Mouse (Mus musculus): Measurements from ENCODE around the gene Scml4. TPM values are rescaled to one million over a fixed set of nuclear protein-coding genes. Genes with fewer than 3 reads are reported as not detected.

Gene Scml4
- total RNA-seq, 1 experiment, result 0.22 TPM

DNA sequence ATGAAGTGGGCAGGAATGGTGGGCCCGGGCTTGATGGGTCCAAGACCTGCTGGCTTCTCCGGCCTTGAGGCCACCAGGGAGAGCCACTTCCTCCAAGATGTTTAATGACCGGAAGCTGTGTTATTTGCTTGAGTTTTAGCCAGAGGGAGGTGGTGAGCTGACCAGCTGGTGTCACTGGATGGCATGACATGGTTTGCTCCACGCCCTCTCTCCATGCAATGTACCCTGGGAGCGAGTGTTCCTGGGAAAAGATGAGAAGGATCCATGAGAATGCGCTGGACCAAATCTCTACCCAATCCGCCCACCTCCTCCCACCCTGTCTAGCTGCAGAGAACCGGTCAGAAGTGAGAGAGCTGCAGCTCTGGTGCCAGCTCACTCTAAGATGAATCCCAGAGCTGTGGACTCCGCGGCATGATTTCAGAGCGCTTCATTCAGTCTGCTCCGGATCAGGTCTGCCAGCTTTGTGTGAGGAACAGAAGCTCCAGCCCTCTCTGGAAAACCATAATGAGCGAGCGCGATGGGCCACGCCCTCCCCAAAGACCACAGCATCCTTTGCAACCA, 144.1 kb downstream of the Scml4 start:
- in situ Hi-C loops (cut with MboI; ENCODE audit: low sequenced_read_pairs in 2 of 2, unreplicated experiment in 2 of 2), result no loop called here
- TF ChIP-seq HCFC1 (IDR thresholded peaks at IDR 0.05; ENCODE audit: borderline replicate concordance, insufficient read depth, low read length) (no peak), MAFK (IDR thresholded peaks at IDR 0.05; ENCODE audit: insufficient read depth, low read depth, low read length) (no peak), ZNF384 (IDR thresholded peaks at IDR 0.05; ENCODE audit: low read depth, low read length) (no peak), ZC3H11A (IDR thresholded peaks at IDR 0.05; ENCODE audit: borderline replicate concordance, low read depth, low read length) (no peak), CHD2 (IDR thresholded peaks at IDR 0.05; ENCODE audit: low read depth, low read length) (no peak)
- no peak overlapping the region for H3K27ac ChIP-seq (ENCODE audit: insufficient read depth, low read depth, low read length, poor library complexity, severe bottlenecking)

DNA sequence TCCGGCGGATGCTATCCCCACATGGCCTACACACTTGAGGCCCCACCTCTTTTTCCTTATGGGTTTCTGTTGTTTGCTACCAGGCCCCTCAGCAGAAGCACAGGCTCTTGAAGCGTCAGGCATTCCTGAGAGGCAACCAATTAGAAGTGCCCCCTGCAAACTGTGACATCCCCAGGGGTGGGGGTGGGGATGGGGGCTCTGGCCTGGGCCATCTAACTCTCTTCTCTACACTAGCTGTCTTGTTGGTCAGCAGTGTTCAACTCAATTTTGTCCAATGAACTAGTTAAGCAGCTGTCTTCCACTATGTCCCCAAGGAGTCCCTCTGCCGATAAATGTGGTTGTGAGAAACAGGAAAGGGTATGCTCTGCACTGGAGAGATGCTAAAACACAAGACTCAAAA, 144.9 kb downstream of the Scml4 start:
- in situ Hi-C loops (cut with MboI; ENCODE audit: low sequenced_read_pairs in 2 of 2, unreplicated experiment in 2 of 2), result no loop called here
- Histone ChIP-seq H3K36me3 (ENCODE audit: control insufficient read depth, insufficient read depth, low read length, poor library complexity, severe bottlenecking) (no peaks in the 10 kb centered on the region), H3K4me3 (ENCODE audit: insufficient read depth in 1 of 2, low read depth in 1 of 2, low read length in 2 of 2, poor library complexity in 1 of 2, severe bottlenecking in 1 of 2) (no peak overlapping the region), H3K27ac (ENCODE audit: insufficient read depth, low read depth, low read length, poor library complexity, severe bottlenecking) (no peak overlapping the region), H3K9me3 (ENCODE audit: control insufficient read depth, insufficient read depth, low read depth, low read length) (no peaks in the 10 kb centered on the region), H3K4me1 (ENCODE audit: control insufficient read depth in 2 of 2, insufficient read depth in 2 of 2, low read length in 2 of 2, poor library complexity in 1 of 2) (peaks cover 2 to 15% of the 10 kb centered on the region in 2 experiments; a peak in 2 of 4 replicates), H3K9ac (ENCODE audit: insufficient read depth, low read depth, low read length, poor library complexity, severe bottlenecking) (no peak overlapping the region)
- no peak for TF ChIP-seq MAFK (IDR thresholded peaks at IDR 0.05; ENCODE audit: insufficient read depth, low read depth, low read length)
- TF ChIP-seq CHD2 (IDR thresholded peaks at IDR 0.05; ENCODE audit: low read depth, low read length), result no peak
- TF ChIP-seq ZC3H11A (IDR thresholded peaks at IDR 0.05; ENCODE audit: borderline replicate concordance, low read depth, low read length), result no peak
- TF ChIP-seq ZNF384 (IDR thresholded peaks at IDR 0.05; ENCODE audit: low read depth, low read length), result no peak
- TF ChIP-seq HCFC1 (IDR thresholded peaks at IDR 0.05; ENCODE audit: borderline replicate concordance, insufficient read depth, low read length), result no peak
- no peak for DNase-seq (ENCODE audit: low read depth, low spot score)

More for the DNA sequence above, 144.1 kb downstream of the Scml4 start:
- H3K9ac ChIP-seq (ENCODE audit: insufficient read depth, low read depth, low read length, poor library complexity, severe bottlenecking), result no peak overlapping the region
- no peak overlapping the region for H3K4me3 ChIP-seq (ENCODE audit: insufficient read depth in 1 of 2, low read depth in 1 of 2, low read length in 2 of 2, poor library complexity in 1 of 2, severe bottlenecking in 1 of 2)
- no peaks in the 10 kb centered on the region for H3K36me3 ChIP-seq (ENCODE audit: control insufficient read depth, insufficient read depth, low read length, poor library complexity, severe bottlenecking)
- no peak for DNase-seq (ENCODE audit: low read depth, low spot score)
- no peaks in the 10 kb centered on the region for H3K9me3 ChIP-seq (ENCODE audit: control insufficient read depth, insufficient read depth, low read depth, low read length)
- peaks cover 2 to 15% of the 10 kb centered on the region in 2 experiments; a peak in 2 of 4 replicates for H3K4me1 ChIP-seq (ENCODE audit: control insufficient read depth in 2 of 2, insufficient read depth in 2 of 2, low read length in 2 of 2, poor library complexity in 1 of 2)

DNA sequence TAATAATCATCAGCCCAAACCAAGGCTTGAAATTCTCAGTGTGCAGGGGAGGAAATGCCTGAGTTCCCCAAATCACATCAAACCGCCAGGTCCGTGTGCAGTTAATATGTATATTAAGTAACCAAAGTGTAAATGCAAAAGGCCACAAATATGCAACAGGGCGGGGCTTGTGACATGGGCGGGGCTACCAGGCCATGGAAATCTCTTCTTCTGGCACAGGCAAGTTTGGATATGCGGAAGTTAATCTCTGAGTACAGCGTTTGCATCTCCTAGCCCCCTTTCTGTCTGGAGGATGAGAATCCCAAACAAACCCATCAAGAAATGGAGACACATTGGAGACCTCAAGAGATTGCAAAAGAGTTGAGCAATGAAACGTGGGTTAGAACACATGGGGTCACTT, 145.5 kb downstream of the Scml4 start:
- in situ Hi-C loops (cut with MboI; ENCODE audit: low sequenced_read_pairs in 2 of 2, unreplicated experiment in 2 of 2), result no loop called here
- Histone ChIP-seq H3K4me1 (ENCODE audit: control insufficient read depth in 2 of 2, insufficient read depth in 2 of 2, low read length in 2 of 2, poor library complexity in 1 of 2) (peaks cover 2 to 15% of the 10 kb centered on the region in 2 experiments; a peak in 2 of 4 replicates), H3K36me3 (ENCODE audit: control insufficient read depth, insufficient read depth, low read length, poor library complexity, severe bottlenecking) (no peaks in the 10 kb centered on the region), H3K9ac (ENCODE audit: insufficient read depth, low read depth, low read length, poor library complexity, severe bottlenecking) (no peak overlapping the region), H3K27ac (ENCODE audit: insufficient read depth, low read depth, low read length, poor library complexity, severe bottlenecking) (no peak overlapping the region), H3K4me3 (ENCODE audit: insufficient read depth in 1 of 2, low read depth in 1 of 2, low read length in 2 of 2, poor library complexity in 1 of 2, severe bottlenecking in 1 of 2) (no peak overlapping the region), H3K9me3 (ENCODE audit: control insufficient read depth, insufficient read depth, low read depth, low read length) (no peaks in the 10 kb centered on the region)
- no peak for TF ChIP-seq CHD2 (IDR thresholded peaks at IDR 0.05; ENCODE audit: low read depth, low read length)
- no peak for TF ChIP-seq ZNF384 (IDR thresholded peaks at IDR 0.05; ENCODE audit: low read depth, low read length)
- no peak for TF ChIP-seq MAFK (IDR thresholded peaks at IDR 0.05; ENCODE audit: insufficient read depth, low read depth, low read length)
- no peak for TF ChIP-seq ZC3H11A (IDR thresholded peaks at IDR 0.05; ENCODE audit: borderline replicate concordance, low read depth, low read length)
- TF ChIP-seq HCFC1 (IDR thresholded peaks at IDR 0.05; ENCODE audit: borderline replicate concordance, insufficient read depth, low read length), result no peak
- no peak for DNase-seq (ENCODE audit: low read depth, low spot score)

- TF ChIP-seq MAFK (IDR thresholded peaks at IDR 0.05; ENCODE audit: insufficient read depth, low read depth, low read length), result no peak
- no peak for TF ChIP-seq CHD2 (IDR thresholded peaks at IDR 0.05; ENCODE audit: low read depth, low read length)
- no peak for TF ChIP-seq ZNF384 (IDR thresholded peaks at IDR 0.05; ENCODE audit: low read depth, low read length)
- TF ChIP-seq ZC3H11A (IDR thresholded peaks at IDR 0.05; ENCODE audit: borderline replicate concordance, low read depth, low read length), result no peak
- no peak for TF ChIP-seq HCFC1 (IDR thresholded peaks at IDR 0.05; ENCODE audit: borderline replicate concordance, insufficient read depth, low read length)
Measured at GRCm38 (mm10) chr10:43006534-43006933, 146.4 kb downstream of the Scml4 start.

More at GRCm38 (mm10) chr10:43006534-43006933, 146.4 kb downstream of the Scml4 start:
- peaks cover 2 to 12% of the 10 kb centered on the region in 2 experiments; a peak in 2 of 4 replicates for H3K4me1 ChIP-seq (ENCODE audit: control insufficient read depth in 2 of 2, insufficient read depth in 2 of 2, low read length in 2 of 2, poor library complexity in 1 of 2)
- DNase-seq (ENCODE audit: low read depth, low spot score), result no peak
- in situ Hi-C loops (cut with MboI; ENCODE audit: low sequenced_read_pairs in 2 of 2, unreplicated experiment in 2 of 2), result no loop called here
- H3K9me3 ChIP-seq (ENCODE audit: control insufficient read depth, insufficient read depth, low read depth, low read length), result no peaks in the 10 kb centered on the region
- no peak overlapping the region for H3K27ac ChIP-seq (ENCODE audit: insufficient read depth, low read depth, low read length, poor library complexity, severe bottlenecking)
- no peaks in the 10 kb centered on the region for H3K36me3 ChIP-seq (ENCODE audit: control insufficient read depth, insufficient read depth, low read length, poor library complexity, severe bottlenecking)
- no peak overlapping the region for H3K4me3 ChIP-seq (ENCODE audit: insufficient read depth in 1 of 2, low read depth in 1 of 2, low read length in 2 of 2, poor library complexity in 1 of 2, severe bottlenecking in 1 of 2)
- no peak overlapping the region for H3K9ac ChIP-seq (ENCODE audit: insufficient read depth, low read depth, low read length, poor library complexity, severe bottlenecking)
